Mouse (Mus musculus): ENCODE results near the gene Agl.

DNA sequence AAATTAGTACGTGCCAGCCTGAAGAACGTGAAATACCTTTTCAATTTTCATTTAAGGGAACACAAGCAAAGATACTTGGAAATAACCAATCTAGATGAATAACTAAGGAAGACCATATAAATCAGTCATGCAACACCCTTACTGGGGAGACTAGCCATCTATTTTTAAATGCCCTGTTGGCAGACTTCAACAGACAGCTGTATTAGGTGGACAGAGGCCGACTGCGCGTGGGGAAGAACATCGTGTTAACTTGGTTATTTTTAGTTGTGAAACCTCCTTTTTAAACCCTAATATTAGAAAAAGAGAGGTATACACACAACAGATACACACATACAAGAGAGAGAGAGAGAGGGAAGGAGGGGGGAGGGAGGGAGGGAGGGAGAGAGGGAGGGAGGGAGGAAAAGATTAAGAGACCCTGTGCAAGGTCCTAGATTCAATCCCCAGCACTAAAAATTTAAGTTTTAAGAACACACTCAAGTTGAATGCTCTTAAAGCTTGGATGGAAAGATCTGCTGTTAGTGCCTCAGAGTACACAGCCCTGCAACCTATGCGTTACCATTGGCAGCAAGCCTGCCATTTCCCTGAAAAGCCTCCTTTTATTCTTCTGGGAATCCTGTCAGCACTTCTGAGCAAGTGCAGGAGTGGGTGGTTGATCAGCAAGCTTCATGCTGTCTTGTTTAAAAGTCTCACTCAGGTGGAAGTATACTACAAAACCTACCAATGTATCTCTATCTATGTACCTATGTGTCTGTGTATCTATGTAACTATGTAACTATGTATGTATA is 24.8 kb upstream of the Agl start:
- no peak for TF ChIP-seq CTCF (IDR thresholded peaks at IDR 0.05; ENCODE audit: extremely low read depth, insufficient read length, insufficient replicate concordance, low read depth, low read length)
- TF ChIP-seq POLR2A (IDR thresholded peaks at IDR 0.05; ENCODE audit: low read depth, low read length): no peak

Measured in small intestine, adult 2 months (tissue).